Mouse (Mus musculus) cortical plate, adult 2 months (tissue): ENCODE data around the gene Otud3.
A peak's percentile ranks its signal among the peaks of the same experiment; 100 is the strongest.

Experiments used
- CTCF ChIP-seq: fragments of 200-500 bp; IDR thresholded peaks from 2 replicates; pipeline ENCODE4 v1.5.1; 2011; ENCODE audit warnings: mild to moderate bottlenecking, control low read depth, low read length; ENCODE audit not compliant: insufficient read depth; ENCODE audit errors: extremely low read depth
- POLR2A ChIP-seq: fragments of 200-500 bp; IDR thresholded peaks from 2 replicates; pipeline ENCODE4 v1.6.1; 2011; ENCODE audit warnings: mild to moderate bottlenecking, low read length, control low read depth; ENCODE audit not compliant: insufficient read depth; ENCODE audit errors: extremely low read depth

DNA sequence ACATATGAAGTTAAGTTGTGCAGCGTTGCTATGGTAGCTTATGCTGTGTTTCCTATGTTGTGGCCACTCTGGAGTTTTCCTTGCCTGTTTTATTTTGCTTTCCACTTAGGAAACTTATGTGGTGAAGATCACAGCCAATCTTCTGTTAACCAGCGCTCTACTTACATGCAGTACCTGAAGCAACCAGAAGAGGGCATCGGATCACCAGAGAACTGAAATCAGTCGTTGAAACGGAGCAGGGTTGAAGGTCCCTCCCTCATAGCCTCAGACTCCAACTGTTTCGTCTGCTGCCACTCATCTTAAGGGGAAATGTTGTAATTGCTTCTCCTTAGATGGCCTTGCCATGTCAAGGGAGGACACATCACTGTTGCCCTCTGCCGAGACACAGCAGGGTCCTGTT is 47.3 kb downstream of the Otud3 start:
- TF ChIP-seq POLR2A (no peak), CTCF (peak; percentile 86)
